Mouse (Mus musculus) limb, embryonic 12.5 days (tissue): ENCODE measurements around the gene Slc39a5. TPM values are rescaled to one million over a fixed set of nuclear protein-coding genes. Genes with fewer than 3 reads are reported as not detected.

Experiments used
- ATAC-seq: fragments of 200-750 bp; cut with Nextera tagmentation; 2 replicates; pipeline ENCODE4 v1.8.0; 2017; ENCODE audit warnings: low read depth, moderate TSS enrichment; ENCODE audit not compliant: insufficient number of reproducible peaks, insufficient read depth, low FRiP score, low TSS enrichment
- H3K27ac ChIP-seq: fragments of 300-500 bp; sonication (generic); 2 replicates; pipeline ENCODE4 v1.5.1; 2016; ENCODE audit warnings: mild to moderate bottlenecking, moderate library complexity
- H3K27me3 ChIP-seq: fragments of 300-500 bp; sonication (generic); 2 replicates; pipeline ENCODE4 v1.6.1; 2016; ENCODE audit warnings: mild to moderate bottlenecking, moderate library complexity
- H3K36me3 ChIP-seq: fragments of 300-500 bp; sonication (generic); 2 replicates; pipeline ENCODE4 v1.6.1; 2016; ENCODE audit warnings: mild to moderate bottlenecking, moderate library complexity
- H3K4me1 ChIP-seq: fragments of 300-500 bp; sonication (generic); replicated peaks from 2 replicates; pipeline ENCODE4 v1.6.1; 2016
- H3K4me2 ChIP-seq: fragments of 300-500 bp; sonication (generic); 2 replicates; pipeline ENCODE4 v1.6.1; 2016; ENCODE audit warnings: mild to moderate bottlenecking, moderate library complexity
- H3K4me3 ChIP-seq: fragments of 300-500 bp; sonication (generic); replicated peaks from 2 replicates; pipeline ENCODE4 v1.5.1; 2016; ENCODE audit warnings: mild to moderate bottlenecking
- H3K9ac ChIP-seq: fragments of 300-500 bp; sonication (generic); replicated peaks from 2 replicates; pipeline ENCODE4 v1.6.1; 2016; ENCODE audit warnings: mild to moderate bottlenecking, moderate library complexity
- H3K9me3 ChIP-seq: fragments of 300-500 bp; sonication (generic); 2 replicates; pipeline ENCODE4 v1.6.1; 2016; ENCODE audit warnings: mild to moderate bottlenecking, moderate library complexity
- WGBS: fragments of 180-500 bp; shearing (Covaris S2); methylation state at CpG from one replicate; pipeline ENCODE4 v1.1.7; 2016; 5-methylcytosine and 5-hydroxymethylcytosine counted together
- polyA plus RNA-seq: library from polyadenylated mRNA; unstranded; fragments of >200 nt; fragmentation: Nextera tagmentation; extraction: Ambion mirVana; gene quantifications from 2 replicates; pipeline ENCODE4 v1.2.1, GENCODE M21; 2016

Slc39a5 gene
- polyA plus RNA-seq, 1 experiment from 2014 or later: not detected

- no peaks in the 10 kb centered on the region for H3K9me3 ChIP-seq
- no peak overlapping the region for H3K27ac ChIP-seq
- H3K9ac ChIP-seq: no peak overlapping the region
- 66% methylated on average over 6 of the region's 6 CpGs for WGBS
- H3K4me2 ChIP-seq: no peak overlapping the region
- H3K4me3 ChIP-seq: no peak overlapping the region
- H3K36me3 ChIP-seq: peaks cover 15% of the 10 kb centered on the region
- peaks cover 25% of the 10 kb centered on the region for H3K4me1 ChIP-seq
- no peaks in the 10 kb centered on the region for H3K27me3 ChIP-seq
- ATAC-seq: no peak
These were observed 26.6 kb downstream of the Slc39a5 start for GRCm38 (mm10) chr10:128374393-128374792.

GRCm38 (mm10) chr10:128372989-128373748 is 27.9 kb downstream of the Slc39a5 start:
- Histone ChIP-seq H3K9ac (no peak overlapping the region), H3K9me3 (no peaks in the 10 kb centered on the region), H3K4me2 (no peak overlapping the region), H3K4me3 (no peak overlapping the region), H3K36me3 (peaks cover 3% of the 10 kb centered on the region; the same call in 1 of the 2 replicates), H3K27me3 (no peaks in the 10 kb centered on the region), H3K27ac (no peak overlapping the region), H3K4me1 (peaks cover 16% of the 10 kb centered on the region)
- WGBS: 77% methylated on average over 6 of the region's 6 CpGs
- no peak for ATAC-seq

- Histone ChIP-seq H3K9ac (no peak overlapping the region), H3K4me1 (peaks cover 20% of the 10 kb centered on the region), H3K36me3 (no peaks in the 10 kb centered on the region), H3K4me3 (no peak overlapping the region), H3K4me2 (no peak overlapping the region), H3K27ac (no peak overlapping the region), H3K9me3 (no peaks in the 10 kb centered on the region), H3K27me3 (no peaks in the 10 kb centered on the region)
- ATAC-seq: no peak
- 81% methylated on average over 5 of the region's 5 CpGs for WGBS
These were observed 28.9 kb downstream of the Slc39a5 start for GRCm38 (mm10) chr10:128372142-128372541.

- no peaks in the 10 kb centered on the region for H3K36me3 ChIP-seq
- H3K27ac ChIP-seq: no peak overlapping the region
- H3K4me2 ChIP-seq: no peak overlapping the region
- H3K9me3 ChIP-seq: no peaks in the 10 kb centered on the region
- no peak overlapping the region for H3K4me3 ChIP-seq
- H3K4me1 ChIP-seq: peaks cover 12% of the 10 kb centered on the region
- WGBS: 34% methylated on average over 4 of the region's 4 CpGs
- H3K27me3 ChIP-seq: no peaks in the 10 kb centered on the region
- no peak overlapping the region for H3K9ac ChIP-seq
- no peak for ATAC-seq
These were observed 30.4 kb downstream of the Slc39a5 start for GRCm38 (mm10) chr10:128370601-128371000.

- Histone ChIP-seq H3K4me3 (no peak overlapping the region), H3K36me3 (peaks cover 6% of the 10 kb centered on the region), H3K4me2 (no peak overlapping the region), H3K4me1 (peaks cover 12% of the 10 kb centered on the region), H3K9ac (no peak overlapping the region), H3K27me3 (no peaks in the 10 kb centered on the region), H3K9me3 (no peaks in the 10 kb centered on the region), H3K27ac (no peak overlapping the region)
- no peak for ATAC-seq
- WGBS: 69% methylated on average over 5 of the region's 6 CpGs
These were observed 31.0 kb downstream of the Slc39a5 start for GRCm38 (mm10) chr10:128370021-128370420.

GRCm38 (mm10) chr10:128369599-128369998 is 31.4 kb downstream of the Slc39a5 start:
- H3K4me3 ChIP-seq: peak overlapping the region; percentile 68; the same call in 1 of the 2 replicates
- H3K27me3 ChIP-seq: no peaks in the 10 kb centered on the region
- peaks cover 12% of the 10 kb centered on the region for H3K4me1 ChIP-seq
- WGBS: 82% methylated on average over 6 of the region's 6 CpGs
- H3K9ac ChIP-seq: peak overlapping the region; percentile 72; the same call in 1 of the 2 replicates
- peak overlapping the region; percentile 84 for H3K4me2 ChIP-seq
- peaks cover 8% of the 10 kb centered on the region for H3K36me3 ChIP-seq
- no peak for ATAC-seq
- no peaks in the 10 kb centered on the region for H3K9me3 ChIP-seq
- peak overlapping the region; percentile 92 for H3K27ac ChIP-seq

- Histone ChIP-seq H3K4me3 (peak overlapping the region; percentile 68), H3K4me1 (peaks cover 12% of the 10 kb centered on the region), H3K27ac (peak overlapping the region; percentile 92), H3K36me3 (peaks cover 8% of the 10 kb centered on the region), H3K9ac (peak overlapping the region; percentile 72), H3K9me3 (no peaks in the 10 kb centered on the region), H3K27me3 (no peaks in the 10 kb centered on the region), H3K4me2 (peak overlapping the region; percentile 84)
- ATAC-seq: no peak
- 7% methylated on average over 9 of the region's 9 CpGs for WGBS
These were observed 31.8 kb downstream of the Slc39a5 start for GRCm38 (mm10) chr10:128369218-128369543.

GRCm38 (mm10) chr10:128368402-128369217 is 32.4 kb downstream of the Slc39a5 start, which contains the start of gene Coq10a:
Gene Coq10a (minus strand): TSS chr10:128368997.
- Histone ChIP-seq H3K4me3 (peak within 1 kb of the TSS; percentile 68), H3K27ac (peak within 1 kb of the TSS; percentile 92), H3K27me3 (no peaks in the 10 kb centered on the region), H3K4me1 (peaks cover 12% of the 10 kb centered on the region), H3K9me3 (no peaks in the 10 kb centered on the region), H3K36me3 (peaks cover 11% of the 10 kb centered on the region), H3K9ac (peak within 1 kb of the TSS; percentile 72), H3K4me2 (peak within 1 kb of the TSS; percentile 84)
- WGBS: under 1% methylated on average over 86 of the region's 87 CpGs
- peak; percentile 94 for ATAC-seq

GRCm38 (mm10) chr10:128367899-128368401 is 33.1 kb downstream of the Slc39a5 start:
- Histone ChIP-seq H3K27ac (peak overlapping the region; percentile 92), H3K9ac (peak overlapping the region; percentile 72), H3K27me3 (no peaks in the 10 kb centered on the region), H3K4me2 (peak overlapping the region; percentile 84), H3K4me3 (peak overlapping the region; percentile 68), H3K4me1 (peaks cover 12% of the 10 kb centered on the region), H3K9me3 (no peaks in the 10 kb centered on the region), H3K36me3 (peaks cover 17% of the 10 kb centered on the region)
- 18% methylated on average over 19 of the region's 19 CpGs for WGBS
- ATAC-seq: no peak

- H3K9me3 ChIP-seq: no peaks in the 10 kb centered on the region
These were observed 38.5 kb downstream of the Slc39a5 start for GRCm38 (mm10) chr10:128362568-128362967.

GRCm38 (mm10) chr10:128361836-128362235 is 39.2 kb downstream of the Slc39a5 start:
- no peak overlapping the region for H3K27ac ChIP-seq
- no peaks in the 10 kb centered on the region for H3K4me1 ChIP-seq
- no peak for ATAC-seq
- H3K4me2 ChIP-seq: no peak overlapping the region
- WGBS: 91% methylated on average over 6 of the region's 6 CpGs
- no peak overlapping the region for H3K4me3 ChIP-seq
- peaks cover 77% of the 10 kb centered on the region for H3K36me3 ChIP-seq
- H3K9me3 ChIP-seq: no peaks in the 10 kb centered on the region
- H3K9ac ChIP-seq: no peak overlapping the region
- H3K27me3 ChIP-seq: no peaks in the 10 kb centered on the region

More at GRCm38 (mm10) chr10:128362568-128362967, 38.5 kb downstream of the Slc39a5 start:
- Histone ChIP-seq H3K9ac (no peak overlapping the region), H3K4me1 (peaks cover 2% of the 10 kb centered on the region), H3K27me3 (no peaks in the 10 kb centered on the region), H3K4me3 (no peak overlapping the region), H3K27ac (no peak overlapping the region), H3K36me3 (peaks cover 71% of the 10 kb centered on the region), H3K4me2 (no peak overlapping the region)
- 47% methylated on average over 3 of the region's 3 CpGs for WGBS
- ATAC-seq: no peak
